Mouse (Mus musculus) hindbrain, embryonic 14.5 days (tissue): ENCODE results near the gene Tbck. TPM values are rescaled to one million over a fixed set of nuclear protein-coding genes. Genes with fewer than 3 reads are reported as not detected.

ENCODE experiments used
- ATAC-seq: fragments of 200-750 bp; cut with Nextera tagmentation; 2 replicates; pipeline ENCODE4 v1.8.0; 2017; ENCODE audit warnings: moderate number of reproducible peaks, mild to moderate bottlenecking, moderate TSS enrichment, moderate library complexity; ENCODE audit not compliant: low FRiP score
- DNase-seq: peaks from one replicate; pipeline ENCODE4 v3.0.0-alpha.2; 2015; ENCODE audit warnings: low spot score
- H3K27ac ChIP-seq: fragments of 300-500 bp; sonication (generic); 2 replicates; pipeline ENCODE4 v1.5.1; 2014; ENCODE audit warnings: mild to moderate bottlenecking, moderate library complexity
- H3K27me3 ChIP-seq: fragments of 300-500 bp; sonication (generic); 2 replicates; pipeline ENCODE4 v1.6.1; 2014; ENCODE audit warnings: mild to moderate bottlenecking, low read length, mixed read lengths; ENCODE audit not compliant: control insufficient read depth, insufficient read depth
- H3K36me3 ChIP-seq: fragments of 300-500 bp; sonication (generic); replicated peaks from 2 replicates; pipeline ENCODE4 v1.6.1; 2014; ENCODE audit not compliant: control insufficient read depth, insufficient read depth
- H3K4me1 ChIP-seq: fragments of 300-500 bp; sonication (generic); replicated peaks from 2 replicates; pipeline ENCODE4 v1.6.1; 2014; ENCODE audit warnings: antibody characterized with exemption, low read length, mixed read lengths; ENCODE audit not compliant: control insufficient read depth, insufficient read depth
- H3K4me2 ChIP-seq: fragments of 300-500 bp; sonication (generic); replicated peaks from 2 replicates; pipeline ENCODE4 v1.6.1; 2014; ENCODE audit warnings: mild to moderate bottlenecking, moderate library complexity
- H3K4me3 ChIP-seq: fragments of 300-500 bp; sonication (generic); replicated peaks from 2 replicates; pipeline ENCODE4 v1.5.1; 2014; ENCODE audit warnings: mild to moderate bottlenecking, low read length
- H3K9ac ChIP-seq: fragments of 300-500 bp; sonication (generic); 2 replicates; pipeline ENCODE4 v1.6.1; 2014
- H3K9me3 ChIP-seq: fragments of 300-500 bp; sonication (generic); 2 replicates; pipeline ENCODE4 v1.6.1; 2016; ENCODE audit warnings: low read length; ENCODE audit not compliant: control insufficient read depth
- WGBS: fragments of 180-500 bp; shearing (Covaris S2); extraction: QIAGEN DNeasy Blood & Tissue Kit; methylation state at CpG from one replicate; pipeline ENCODE4 v1.1.7; 2014; 5-methylcytosine and 5-hydroxymethylcytosine counted together
- polyA plus RNA-seq: library from polyadenylated mRNA; unstranded; fragments of >200 nt; fragmentation: Nextera tagmentation; extraction: Ambion mirVana; gene quantifications from 2 replicates; pipeline ENCODE4 v1.2.1, GENCODE M21; 2014

Gene Tbck
- polyA plus RNA-seq, 1 experiment from 2014 or later = 30.8 TPM

GRCm38 (mm10) chr3:132783087-132783486, 99.1 kb downstream of the Tbck start:
- Histone ChIP-seq H3K27ac (no peak overlapping the region), H3K4me1 (no peaks in the 10 kb centered on the region), H3K36me3 (no peaks in the 10 kb centered on the region), H3K9me3 (no peaks in the 10 kb centered on the region), H3K4me3 (no peak overlapping the region), H3K9ac (no peak overlapping the region), H3K4me2 (no peak overlapping the region), H3K27me3 (no peaks in the 10 kb centered on the region)
- ATAC-seq (no peak), DNase-seq (no peak)
- 97% methylated on average over 1 of the region's 1 CpGs for WGBS

DNA sequence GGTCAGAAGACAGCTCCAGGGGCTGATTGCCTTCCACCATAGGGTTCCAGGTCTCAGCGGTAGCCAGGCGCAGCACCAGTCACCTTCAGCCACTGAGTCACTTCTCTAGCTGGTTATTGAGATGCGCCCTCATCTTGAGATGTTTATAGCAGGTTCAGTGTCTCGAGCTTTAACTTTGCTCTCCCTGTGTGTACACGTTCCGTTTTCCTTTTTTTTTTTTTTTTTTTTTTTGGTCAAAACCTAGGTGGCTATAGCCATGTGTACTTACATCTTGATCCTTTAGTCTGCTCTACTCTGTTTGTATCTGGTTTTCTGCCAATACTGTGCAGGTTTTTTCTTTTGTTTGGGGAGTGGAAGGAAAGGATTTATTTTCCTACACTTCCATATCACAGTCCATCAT, 100.8 kb downstream of the Tbck start:
- Histone ChIP-seq H3K27ac (no peak overlapping the region), H3K4me1 (no peaks in the 10 kb centered on the region), H3K36me3 (no peaks in the 10 kb centered on the region), H3K4me2 (no peak overlapping the region), H3K27me3 (no peaks in the 10 kb centered on the region), H3K9me3 (no peaks in the 10 kb centered on the region), H3K4me3 (no peak overlapping the region), H3K9ac (no peak overlapping the region)
- WGBS = 88% methylated on average over 6 of the region's 6 CpGs
- ATAC-seq (no peak), DNase-seq (no peak)

DNA sequence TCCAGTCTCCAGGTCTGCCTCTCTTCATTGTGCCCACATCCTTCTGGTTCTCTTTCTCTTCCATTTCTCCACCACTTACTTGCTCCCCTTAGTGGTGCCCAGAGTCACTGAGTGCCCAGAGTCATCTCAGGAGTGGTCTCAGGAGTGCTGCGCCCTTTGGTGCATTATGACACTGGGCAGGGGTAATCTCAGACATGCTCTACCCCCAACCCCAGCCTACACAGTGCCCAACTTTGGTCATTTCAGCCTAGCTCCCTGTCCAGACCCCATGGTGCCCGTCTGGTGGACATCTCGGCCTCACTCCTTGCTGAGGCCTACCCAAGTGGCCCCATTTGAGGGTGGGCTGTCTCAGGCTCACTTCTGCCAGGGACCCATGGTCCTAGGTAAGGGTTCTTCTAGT, 102.7 kb downstream of the Tbck start:
- H3K9ac ChIP-seq = no peak overlapping the region
- no peaks in the 10 kb centered on the region for H3K36me3 ChIP-seq
- no peak overlapping the region for H3K4me3 ChIP-seq
- no peaks in the 10 kb centered on the region for H3K9me3 ChIP-seq
- H3K27ac ChIP-seq = no peak overlapping the region
- ATAC-seq = no peak
- no peak overlapping the region for H3K4me2 ChIP-seq
- DNase-seq = no peak
- no peaks in the 10 kb centered on the region for H3K27me3 ChIP-seq
- 94% methylated on average over 3 of the region's 3 CpGs for WGBS
- no peaks in the 10 kb centered on the region for H3K4me1 ChIP-seq

GRCm38 (mm10) chr3:132787775-132788174, 103.8 kb downstream of the Tbck start:
- 94% methylated on average over 4 of the region's 4 CpGs for WGBS
- Histone ChIP-seq H3K9ac (no peak overlapping the region), H3K4me2 (no peak overlapping the region), H3K4me3 (no peak overlapping the region), H3K27ac (no peak overlapping the region), H3K27me3 (no peaks in the 10 kb centered on the region), H3K9me3 (no peaks in the 10 kb centered on the region), H3K36me3 (no peaks in the 10 kb centered on the region), H3K4me1 (no peaks in the 10 kb centered on the region)
- no peak for ATAC-seq
- DNase-seq = no peak

GRCm38 (mm10) chr3:132791140-132791539, 107.2 kb downstream of the Tbck start:
- Histone ChIP-seq H3K27ac (no peak overlapping the region), H3K9ac (no peak overlapping the region)

DNA sequence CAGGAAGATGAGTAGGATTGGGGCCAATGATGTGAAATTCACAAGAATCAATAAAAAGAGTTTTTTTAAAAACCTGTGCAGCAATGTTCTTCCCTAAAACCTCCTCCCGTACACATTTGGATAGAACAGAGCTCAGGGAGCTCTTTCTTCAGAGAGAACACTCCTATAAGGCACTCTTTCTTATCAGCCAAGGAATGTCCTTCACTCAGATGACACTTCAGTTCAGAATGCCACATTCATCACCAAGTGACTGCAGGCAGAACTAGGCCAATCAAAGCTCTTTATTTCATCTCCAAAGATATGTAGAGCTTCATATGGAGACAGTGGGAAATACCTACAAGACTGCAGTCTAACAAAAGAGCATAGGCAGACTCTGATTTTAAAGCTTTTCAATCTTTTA, 116.3 kb downstream of the Tbck start:
- 91% methylated on average over 1 of the region's 1 CpGs for whole genome bisulfite sequencing
- H3K4me1 ChIP-seq = no peaks in the 10 kb centered on the region
- H3K27ac ChIP-seq = no peak overlapping the region
- no peak overlapping the region for H3K4me2 ChIP-seq
- ATAC-seq (no peak), DNase-seq (no peak)
- no peak overlapping the region for H3K9ac ChIP-seq
- peaks cover 13% of the 10 kb centered on the region; the same call in 1 of the 2 replicates for H3K36me3 ChIP-seq
- no peaks in the 10 kb centered on the region for H3K27me3 ChIP-seq
- H3K9me3 ChIP-seq = no peaks in the 10 kb centered on the region
- no peak overlapping the region for H3K4me3 ChIP-seq

More at GRCm38 (mm10) chr3:132791140-132791539, 107.2 kb downstream of the Tbck start:
- 94% methylated on average over 4 of the region's 4 CpGs for WGBS
- ATAC-seq = no peak
- Histone ChIP-seq H3K4me2 (no peak overlapping the region), H3K9me3 (no peaks in the 10 kb centered on the region), H3K4me1 (no peaks in the 10 kb centered on the region), H3K27me3 (no peaks in the 10 kb centered on the region), H3K4me3 (no peak overlapping the region), H3K36me3 (0 out of 2 replicates have a peak, but pooled peaks cover 3% of the 10 kb centered on the region)
- no peak for DNase-seq

GRCm38 (mm10) chr3:132801910-132802309, 118.0 kb downstream of the Tbck start:
- DNase-seq = no peak
- WGBS = 98% methylated on average over 3 of the region's 3 CpGs
- Histone ChIP-seq H3K4me2 (no peak overlapping the region), H3K27me3 (no peaks in the 10 kb centered on the region), H3K27ac (no peak overlapping the region), H3K4me1 (no peaks in the 10 kb centered on the region), H3K4me3 (no peak overlapping the region), H3K36me3 (peaks cover 12% of the 10 kb centered on the region; the same call in 1 of the 2 replicates), H3K9me3 (no peaks in the 10 kb centered on the region), H3K9ac (no peak overlapping the region)
- no peak for ATAC-seq

GRCm38 (mm10) chr3:132807888-132808579, 124.1 kb downstream of the Tbck start:
- no peaks in the 10 kb centered on the region for H3K9me3 ChIP-seq
- H3K4me2 ChIP-seq = no peak overlapping the region
- peaks cover 11% of the 10 kb centered on the region; the same call in 1 of the 2 replicates for H3K36me3 ChIP-seq
- no peaks in the 10 kb centered on the region for H3K27me3 ChIP-seq
- DNase-seq = no peak
- H3K4me1 ChIP-seq = no peaks in the 10 kb centered on the region
- no peak overlapping the region for H3K4me3 ChIP-seq
- WGBS = 74% methylated on average over 2 of the region's 2 CpGs
- no peak overlapping the region for H3K9ac ChIP-seq
- no peak overlapping the region for H3K27ac ChIP-seq
- no peak for ATAC-seq

DNA sequence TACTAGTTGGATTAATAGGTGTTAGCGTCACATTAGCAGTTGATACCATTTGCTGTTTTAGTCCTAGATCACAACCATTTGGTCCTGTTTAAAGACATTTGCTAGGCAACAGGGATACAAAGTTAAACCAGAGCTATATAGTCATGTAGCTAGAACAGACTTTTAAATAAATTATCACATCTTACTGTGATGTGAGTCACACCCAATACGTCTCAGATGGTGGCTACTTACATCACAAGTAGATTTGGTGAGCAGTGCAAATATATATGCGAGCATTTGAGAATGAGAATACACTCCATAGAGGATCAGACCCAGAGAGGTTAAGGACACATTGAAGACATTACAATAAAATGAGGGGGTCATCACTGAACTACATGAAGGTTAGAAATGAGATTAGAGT, 125.0 kb downstream of the Tbck start:
- no peak overlapping the region for H3K4me2 ChIP-seq
- WGBS = 92% methylated on average over 3 of the region's 3 CpGs
- H3K4me3 ChIP-seq = no peak overlapping the region
- no peak overlapping the region for H3K27ac ChIP-seq
- H3K4me1 ChIP-seq = no peaks in the 10 kb centered on the region
- no peaks in the 10 kb centered on the region for H3K9me3 ChIP-seq
- H3K9ac ChIP-seq = no peak overlapping the region
- H3K27me3 ChIP-seq = no peaks in the 10 kb centered on the region
- DNase-seq (no peak), ATAC-seq (no peak)
- H3K36me3 ChIP-seq = 0 out of 2 replicates have a peak, but pooled peaks cover 5% of the 10 kb centered on the region

- no peak for ATAC-seq
- no peak for DNase-seq
- Histone ChIP-seq H3K27me3 (no peaks in the 10 kb centered on the region), H3K27ac (no peak overlapping the region), H3K36me3 (no peaks in the 10 kb centered on the region), H3K9me3 (no peaks in the 10 kb centered on the region), H3K4me3 (no peak overlapping the region), H3K4me1 (no peaks in the 10 kb centered on the region), H3K4me2 (no peak overlapping the region), H3K9ac (no peak overlapping the region)
- 82% methylated on average over 5 of the region's 5 CpGs for WGBS
Measured at GRCm38 (mm10) chr3:132811791-132812190, 127.8 kb downstream of the Tbck start.
